ENCODE assay signal across 8 mouse cellular contexts in genomic region chr6:82723321-82723720, GRCm38 (mm10). TPM values are rescaled to one million over a fixed set of nuclear protein-coding genes. Genes with fewer than 3 reads are reported as not detected.
A peak's percentile ranks its signal among the peaks of the same experiment; 100 is the strongest.
DNase-seq lines count a peak whose midpoint lies in the region; ATAC-seq lines count a peak whose summit lies in the region.

No protein-coding gene starts in this region.

- H3K27me3 ChIP-seq in kidney, embryonic 16.5 days (ENCODE audit: insufficient read depth, low read length): no peaks in the 10 kb centered on the region
- H3K27me3 ChIP-seq in liver, embryonic 11.5 days (replicated peaks; ENCODE audit: control insufficient read depth, insufficient read depth, low read length): no peaks in the 10 kb centered on the region
- H3K27me3 ChIP-seq in stomach, embryonic 14.5 days (ENCODE audit: control insufficient read depth, insufficient read depth, low read length): no peaks in the 10 kb centered on the region

- peak; percentile 80 for ATAC-seq in kidney, embryonic 16.5 days (ENCODE audit: low FRiP score, low TSS enrichment)
- ATAC-seq in liver, embryonic 11.5 days (replicated peaks; ENCODE audit: low FRiP score): no peak
- peak; percentile 67; the same call in 1 of the 2 replicates for ATAC-seq in stomach, embryonic 14.5 days (ENCODE audit: insufficient number of reproducible peaks, insufficient read depth, low FRiP score, low read depth)

- H3K4me2 ChIP-seq in kidney, embryonic 16.5 days (replicated peaks; ENCODE audit: low read depth, low read length): no peak overlapping the region
- no peak overlapping the region for H3K4me2 ChIP-seq in liver, embryonic 11.5 days
- H3K4me2 ChIP-seq in stomach, embryonic 14.5 days (replicated peaks; ENCODE audit: low read depth, low read length): no peak overlapping the region

- peaks cover 6% of the 10 kb centered on the region; the same call in 1 of the 2 replicates for H3K36me3 ChIP-seq in kidney, embryonic 16.5 days (ENCODE audit: insufficient read depth, low read length)
- peaks cover 9% of the 10 kb centered on the region; the same call in 1 of the 2 replicates for H3K36me3 ChIP-seq in liver, embryonic 11.5 days (ENCODE audit: control insufficient read depth, insufficient read depth, low read length)
- peaks cover 12% of the 10 kb centered on the region for H3K36me3 ChIP-seq in stomach, embryonic 14.5 days (ENCODE audit: control insufficient read depth, insufficient read depth, low read length)

- peak overlapping the region; percentile 32; the same call in 1 of the 2 replicates for H3K9ac ChIP-seq in kidney, embryonic 16.5 days (replicated peaks; ENCODE audit: low read length)
- H3K9ac ChIP-seq in liver, embryonic 11.5 days (ENCODE audit: low read depth, low read length): no peak overlapping the region
- H3K9ac ChIP-seq in stomach, embryonic 14.5 days (replicated peaks; ENCODE audit: low read depth, low read length): no peak overlapping the region

- no peaks in the 10 kb centered on the region for H3K9me3 ChIP-seq in kidney, embryonic 16.5 days (ENCODE audit: low read length)
- H3K9me3 ChIP-seq in liver, embryonic 11.5 days (ENCODE audit: control insufficient read depth, low read length): no peaks in the 10 kb centered on the region
- H3K9me3 ChIP-seq in stomach, embryonic 14.5 days (ENCODE audit: control insufficient read depth, low read depth, low read length): no peaks in the 10 kb centered on the region

- DNase-seq in kidney, postnatal 25 days: no peak
- DNase-seq in embryo, embryonic 9.5 days (ENCODE audit: extremely low spot score): peak; percentile 60
- DNase-seq in liver, embryonic 11.5 days (ENCODE audit: low spot score): no peak
- no peak for DNase-seq in urinary bladder, postnatal 14 days (ENCODE audit: low spot score)
- DNase-seq in right cerebral cortex, postnatal 14 days: no peak
- no peak for DNase-seq in cerebellum, postnatal 4 days (ENCODE audit: low spot score in 2 of 2)

- peak overlapping the region; percentile 73 for H3K27ac ChIP-seq in kidney, embryonic 16.5 days (ENCODE audit: low read length)
- H3K27ac ChIP-seq in liver, embryonic 11.5 days (ENCODE audit: low read depth, low read length): 0 out of 2 replicates have a peak overlapping the region, but pooled peaks have one; percentile 19
- peak overlapping the region; percentile 75; the same call in 1 of the 2 replicates for H3K27ac ChIP-seq in stomach, embryonic 14.5 days (ENCODE audit: low read length)

- peaks cover 7% of the 10 kb centered on the region; the same call in 1 of the 2 replicates for H3K4me1 ChIP-seq in kidney, embryonic 16.5 days (ENCODE audit: insufficient read depth, low read length)
- H3K4me1 ChIP-seq in liver, embryonic 11.5 days (replicated peaks; ENCODE audit: control insufficient read depth, insufficient read depth, low read length): no peaks in the 10 kb centered on the region
- H3K4me1 ChIP-seq in stomach, embryonic 14.5 days (ENCODE audit: control insufficient read depth, insufficient read depth, low read length): peaks cover 12% of the 10 kb centered on the region

- 41% methylated on average over 5 of the region's 5 CpGs for WGBS in kidney, embryonic 16.5 days
- WGBS in liver, embryonic 11.5 days: 62% methylated on average over 5 of the region's 5 CpGs
- WGBS in stomach, embryonic 14.5 days: 24% methylated on average over 5 of the region's 5 CpGs

- H3K4me3 ChIP-seq in kidney, embryonic 16.5 days (ENCODE audit: low read length): no peak overlapping the region
- H3K4me3 ChIP-seq in liver, embryonic 11.5 days (ENCODE audit: low read depth, low read length): no peak overlapping the region
- H3K4me3 ChIP-seq in stomach, embryonic 14.5 days (ENCODE audit: low read depth, low read length): no peak overlapping the region

RNA-seq across cellular contexts. Expression of gene Pole4, which starts 18.2 kb away (rescaled TPM):
- 103 TPM in 2 replicates for polyA plus RNA-seq in kidney, embryonic 16.5 days (2015; fragmentation: Nextera tagmentation; extraction: Ambion mirVana)
- 106 and 108 TPM in 2 replicates for polyA plus RNA-seq in liver, embryonic 11.5 days (2014; fragmentation: Nextera tagmentation; extraction: Ambion mirVana)
- 120 and 126 TPM in 2 replicates for polyA plus RNA-seq in stomach, embryonic 14.5 days (2014; fragmentation: Nextera tagmentation; extraction: Ambion mirVana)

RNA-seq across cellular contexts. Expression of gene Hk2, which starts 50.9 kb away (rescaled TPM):
- polyA plus RNA-seq in kidney, embryonic 16.5 days (2015; fragmentation: Nextera tagmentation; extraction: Ambion mirVana): 16.2 and 16.3 TPM in 2 replicates
- 25.0 and 29.0 TPM in 2 replicates for polyA plus RNA-seq in liver, embryonic 11.5 days (2014; fragmentation: Nextera tagmentation; extraction: Ambion mirVana)
- polyA plus RNA-seq in stomach, embryonic 14.5 days (2014; fragmentation: Nextera tagmentation; extraction: Ambion mirVana): 32.9 and 38.1 TPM in 2 replicates

Comparison
In these comparisons a context has a peak if more than half of its experiments do, and no peak if none do; other contexts are left out.
1. H3K27ac ChIP-seq: peak in every context shown above with its lines; median percentile 75 in stomach, embryonic 14.5 days; 73 in kidney, embryonic 16.5 days; 19 in liver, embryonic 11.5 days.